Mouse (Mus musculus) telencephalon, adult 2 months (tissue): ENCODE measurements around the gene Gimap4.
A peak's percentile ranks its signal among the peaks of the same experiment; 100 is the strongest.
"Not testable (repeated sequence)": the region's sequence is repeated elsewhere in the genome, so short reads cannot be mapped to it uniquely, and the experiment has no call there.

Source experiments
- DNase-seq: peaks from one replicate; pipeline ENCODE4 v3.0.0-alpha.2; 2011; ENCODE audit warnings: low read depth, low spot score

Gene Gimap4

DNA sequence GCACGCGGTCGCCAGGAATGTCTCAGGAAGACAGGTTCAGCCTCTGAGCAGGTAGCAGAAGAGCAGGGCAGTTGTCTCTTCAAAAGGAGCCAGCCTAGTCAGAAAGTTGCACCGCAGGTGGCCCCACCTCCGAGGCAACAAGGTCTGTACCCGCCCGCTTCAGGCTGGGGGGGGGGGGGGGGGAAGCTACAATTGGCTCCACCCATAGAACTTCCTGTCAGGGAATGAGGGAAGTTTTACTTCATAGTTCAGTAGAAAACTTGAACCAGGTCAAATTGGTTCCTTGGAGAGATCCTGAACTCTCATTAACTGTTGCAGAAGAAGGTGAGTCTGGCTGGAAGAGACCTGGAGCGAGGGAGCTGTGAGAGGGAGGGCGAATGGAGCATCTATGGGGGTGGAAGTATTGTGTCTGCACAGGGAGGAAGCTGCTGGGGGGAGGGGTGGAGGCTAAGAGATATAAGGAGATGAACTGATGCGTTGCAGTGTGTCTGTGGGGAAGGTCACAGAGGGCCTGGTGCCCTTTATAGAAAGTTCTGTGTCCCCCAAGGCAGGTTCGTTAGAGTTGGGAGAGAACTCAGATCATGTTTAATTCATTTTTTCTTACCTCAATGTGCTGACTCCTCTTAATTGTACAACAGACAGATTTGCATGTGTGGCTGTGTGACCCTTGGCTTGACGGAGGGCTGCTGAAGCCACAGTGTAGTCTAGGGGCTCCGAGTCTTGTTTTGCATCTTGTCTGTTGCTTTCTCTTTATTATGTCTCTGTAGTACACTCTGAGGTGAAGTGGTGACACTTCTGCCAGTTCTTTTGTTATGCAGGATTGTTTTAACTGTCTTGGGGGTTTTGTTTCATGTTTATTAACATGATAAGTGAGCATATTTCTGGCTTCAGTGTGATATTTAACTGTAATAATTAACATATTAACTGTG, 8.2 kb upstream of the Gimap4 start, which contains the start of gene Gimap9:
Gimap9 (plus strand) TSS at position 199 of the 929 bp plus-strand sequence.
- no peak for DNase-seq

DNA sequence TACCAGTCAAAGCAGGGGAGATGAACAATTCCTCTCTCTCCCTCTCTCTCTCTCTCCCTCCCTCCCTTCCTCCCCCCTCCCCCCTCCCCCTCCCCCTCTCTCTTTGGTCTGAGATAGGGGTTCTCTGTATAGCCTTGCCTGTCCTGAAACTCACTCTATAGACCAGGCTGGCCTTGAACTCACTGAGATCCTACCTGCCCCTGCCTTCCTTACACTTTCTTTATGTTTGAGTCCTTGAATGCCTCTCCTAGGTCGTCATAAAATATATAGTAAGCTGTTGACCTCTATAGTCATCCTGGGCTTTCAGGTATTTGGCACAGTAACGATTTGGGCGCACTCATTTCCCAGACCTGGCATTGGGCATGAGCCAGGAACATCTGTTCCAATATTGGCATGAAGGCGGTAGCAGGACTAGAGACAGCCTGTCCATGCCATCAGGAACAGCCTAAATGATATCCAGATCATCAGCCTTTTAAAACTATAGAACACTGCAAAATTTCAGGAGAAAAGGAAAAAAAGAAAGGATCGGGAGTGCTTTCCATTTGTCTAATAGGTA, 7.4 kb upstream of the Gimap4 start:
- DNase-seq = no peak

DNA sequence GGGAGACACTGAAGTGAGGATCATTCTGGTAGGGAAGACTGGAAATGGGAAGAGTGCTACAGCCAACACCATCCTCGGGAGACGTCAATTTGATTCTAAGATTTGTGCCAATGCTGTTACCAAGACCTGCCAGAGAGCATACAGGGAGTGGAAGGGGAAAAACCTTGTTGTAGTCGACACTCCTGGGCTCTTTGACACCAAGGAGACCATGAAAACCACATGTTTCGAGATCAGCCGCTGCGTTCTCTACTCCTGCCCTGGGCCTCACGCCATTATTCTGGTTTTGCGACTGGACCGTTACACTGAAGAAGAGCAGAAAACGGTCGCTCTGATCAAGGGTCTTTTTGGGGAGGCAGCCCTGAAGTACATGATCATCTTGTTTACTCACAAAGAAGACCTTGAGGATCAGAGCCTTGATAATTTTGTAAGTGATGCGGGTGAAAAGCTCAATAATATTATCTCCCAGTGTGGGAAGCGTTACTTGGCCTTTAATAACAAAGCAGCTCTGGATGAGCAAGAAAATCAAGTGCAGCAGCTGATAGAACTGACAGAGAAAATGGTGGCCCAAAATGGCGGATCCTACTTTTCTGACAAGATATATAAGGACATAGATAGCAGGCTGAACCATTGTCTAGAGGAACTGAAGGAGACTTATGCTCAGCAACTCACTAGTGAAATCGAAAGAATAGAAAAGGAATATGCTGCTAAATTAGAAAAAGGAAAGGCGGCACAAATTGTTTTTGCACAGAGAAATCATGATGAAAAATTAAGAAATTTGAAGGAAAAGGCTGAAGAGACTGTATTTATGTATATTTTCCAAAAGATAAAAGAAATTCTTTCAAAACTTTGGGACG, 6.6 kb upstream of the Gimap4 start:
- DNase-seq = no peak

DNA sequence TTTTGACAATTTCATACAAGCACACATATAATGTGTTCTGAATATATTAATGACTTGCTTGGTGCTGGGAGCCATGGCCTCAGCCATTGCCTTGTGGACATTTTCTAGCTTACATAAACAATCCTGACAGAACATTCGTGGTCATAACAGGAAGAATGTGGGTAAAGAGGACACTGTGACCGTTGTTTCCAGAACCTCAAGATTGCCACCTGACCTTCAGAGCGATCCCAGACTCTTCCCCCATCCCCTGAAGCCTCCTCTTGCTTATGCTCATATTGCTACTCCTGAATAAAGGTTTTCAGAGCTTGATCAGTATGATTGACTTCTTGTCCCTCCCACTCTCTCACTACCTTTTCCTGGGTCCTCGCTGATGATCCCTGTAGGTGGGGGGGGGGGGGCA, 6.0 kb upstream of the Gimap4 start:
- no peak for DNase-seq

DNA sequence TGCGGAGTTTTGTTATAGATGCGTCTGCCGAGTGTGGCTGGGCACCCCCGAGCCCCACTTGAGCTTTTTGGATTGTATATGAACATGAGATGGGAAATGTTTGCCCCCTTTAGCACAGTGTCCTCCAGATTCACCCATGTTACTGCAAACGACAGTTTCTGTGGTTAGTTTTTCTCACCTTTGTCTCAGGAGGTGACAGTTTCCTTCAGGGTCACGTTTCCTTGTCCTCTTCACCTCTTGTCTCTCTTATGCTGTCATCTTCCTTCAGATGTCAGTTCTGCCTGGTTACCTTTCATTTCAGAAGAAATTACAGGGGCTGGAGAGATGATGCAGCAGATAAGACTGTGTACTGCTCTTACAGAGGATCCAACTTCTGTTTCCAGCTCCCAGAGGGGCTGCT, 4.6 kb upstream of the Gimap4 start:
- no peak for DNase-seq

DNA sequence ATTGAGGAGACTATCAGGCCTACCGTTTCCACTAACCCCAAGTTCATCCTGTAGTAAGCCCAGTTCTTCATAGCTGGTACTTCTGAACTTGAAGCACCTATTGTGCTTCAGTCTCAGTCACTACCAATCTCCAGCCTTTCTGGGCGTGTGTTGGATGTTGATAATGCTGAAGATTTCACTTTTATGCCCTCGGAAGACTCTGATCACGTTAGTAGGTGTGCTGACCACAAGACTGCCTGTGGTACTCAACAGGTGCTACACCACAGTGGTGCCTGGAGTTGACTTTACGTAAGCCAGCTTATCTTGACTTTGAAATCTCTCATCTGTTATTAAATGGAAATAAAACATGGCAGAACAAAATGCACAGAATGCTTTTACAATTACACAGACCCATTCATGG, 3.9 kb upstream of the Gimap4 start:
- DNase-seq = no peak

DNA sequence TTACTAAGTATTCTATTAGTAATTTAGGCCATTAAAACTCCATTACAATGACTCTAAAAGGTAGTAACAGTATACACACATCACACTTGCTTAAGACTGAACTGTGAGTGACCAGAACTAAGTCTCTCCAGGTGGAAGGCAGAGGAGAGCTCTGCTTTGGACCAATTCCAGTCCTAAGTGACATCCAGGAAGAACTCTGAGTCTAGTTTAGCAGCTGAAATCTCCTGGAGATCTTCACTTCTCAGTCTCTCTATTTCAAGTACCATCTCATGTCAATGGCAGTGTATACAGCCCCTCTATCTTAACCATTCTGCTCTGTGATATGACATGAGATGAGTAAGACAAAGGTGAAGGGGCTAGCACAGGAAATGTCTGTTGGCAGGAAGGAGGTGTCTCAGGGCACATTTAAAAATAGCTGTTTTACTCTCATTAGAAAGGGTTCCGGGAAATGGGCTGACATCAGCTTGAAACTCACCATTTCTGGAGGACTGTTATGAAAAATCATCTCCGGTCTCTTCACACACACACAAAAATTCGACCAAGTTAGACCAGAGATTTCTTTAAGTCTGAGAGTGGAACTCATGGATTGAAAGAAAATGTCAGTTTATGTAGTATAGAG, 2.8 kb upstream of the Gimap4 start:
- no peak for DNase-seq

DNA sequence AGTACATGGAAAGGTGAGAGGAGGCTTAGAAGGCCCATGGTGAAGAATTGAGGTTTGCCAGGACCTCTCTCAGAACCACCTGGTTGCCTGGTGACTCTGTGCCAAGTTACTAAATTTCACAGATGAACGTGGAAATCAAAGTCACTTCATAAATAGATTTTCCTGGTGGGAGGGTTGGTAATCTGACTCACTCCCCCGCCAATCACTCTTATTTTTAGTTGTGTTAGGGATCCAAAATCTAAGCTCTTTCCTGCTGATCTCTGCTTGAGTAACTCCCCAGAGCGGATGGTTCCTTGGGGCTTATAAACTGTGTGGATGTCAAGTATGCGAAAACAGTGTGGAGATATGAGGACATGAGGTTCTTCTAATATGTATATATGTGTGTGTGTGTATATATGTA, 2.1 kb upstream of the Gimap4 start:
- peak; percentile 24 for DNase-seq

DNA sequence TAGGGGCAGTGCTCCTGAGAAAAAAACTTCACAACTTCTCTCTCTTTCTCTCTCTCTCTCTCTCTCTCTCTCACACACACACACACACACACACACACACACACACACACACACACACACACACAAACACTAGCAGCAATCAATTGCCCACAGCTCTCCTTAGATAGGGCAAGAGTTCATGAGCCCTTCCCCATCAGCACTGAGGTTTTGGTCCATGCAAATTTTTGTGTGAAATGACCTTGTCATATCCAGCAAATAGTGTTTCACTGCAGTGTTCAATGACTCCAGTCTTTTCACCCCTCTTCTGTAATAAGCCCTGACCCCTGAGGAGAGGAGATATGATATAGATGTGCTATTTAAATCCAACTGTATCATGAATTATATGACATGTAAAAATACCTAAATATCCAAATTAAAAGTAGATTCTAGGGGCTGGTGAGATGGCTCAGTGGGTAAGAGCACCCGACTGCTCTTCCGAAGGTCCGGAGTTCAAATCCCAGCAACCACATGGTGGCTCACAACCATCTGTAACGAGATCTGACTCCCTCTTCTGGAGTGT, 1.0 kb upstream of the Gimap4 start:
- not testable (repeated sequence) for DNase-seq

DNA sequence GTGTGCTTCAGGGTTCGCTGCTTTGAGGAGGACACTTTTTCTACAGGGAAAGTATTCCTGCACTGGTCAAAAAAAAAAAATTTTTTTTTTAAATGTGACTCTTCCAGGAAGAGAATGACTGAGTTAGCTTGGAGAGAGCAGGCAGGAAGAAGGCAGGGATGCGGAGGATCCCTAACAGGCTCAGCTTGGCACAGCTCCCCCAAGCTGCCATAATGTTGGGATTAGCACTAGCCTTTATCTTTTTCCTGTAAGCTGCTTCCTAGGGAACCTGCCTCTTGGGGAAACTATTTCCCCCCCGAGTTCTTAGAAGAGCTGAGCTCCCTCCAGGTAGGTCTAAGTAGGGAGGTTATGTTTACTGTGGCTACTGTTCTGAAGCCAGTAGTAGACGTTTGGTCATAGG, 457 bp downstream of the Gimap4 start:
- DNase-seq = no peak

DNA sequence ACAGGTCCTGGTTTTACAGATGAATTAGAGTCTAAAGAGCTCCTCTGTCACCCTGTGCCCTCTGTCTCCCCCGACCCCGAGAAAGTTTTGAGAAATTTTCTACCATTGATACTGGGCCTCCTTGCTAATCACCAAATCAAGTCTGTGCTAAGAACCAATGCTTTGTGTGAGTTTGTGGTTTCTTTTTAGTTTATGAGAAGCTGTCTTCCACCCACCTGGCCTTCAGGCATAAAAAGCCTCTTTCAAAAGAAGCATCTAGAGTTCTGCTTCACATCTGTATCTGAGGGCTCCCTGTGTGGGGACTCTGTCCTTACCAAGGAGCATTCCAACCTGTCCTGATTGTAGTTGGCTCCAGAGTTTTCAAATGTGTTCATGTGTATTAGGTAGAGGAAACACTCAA, 902 bp downstream of the Gimap4 start:
- no peak for DNase-seq

DNA sequence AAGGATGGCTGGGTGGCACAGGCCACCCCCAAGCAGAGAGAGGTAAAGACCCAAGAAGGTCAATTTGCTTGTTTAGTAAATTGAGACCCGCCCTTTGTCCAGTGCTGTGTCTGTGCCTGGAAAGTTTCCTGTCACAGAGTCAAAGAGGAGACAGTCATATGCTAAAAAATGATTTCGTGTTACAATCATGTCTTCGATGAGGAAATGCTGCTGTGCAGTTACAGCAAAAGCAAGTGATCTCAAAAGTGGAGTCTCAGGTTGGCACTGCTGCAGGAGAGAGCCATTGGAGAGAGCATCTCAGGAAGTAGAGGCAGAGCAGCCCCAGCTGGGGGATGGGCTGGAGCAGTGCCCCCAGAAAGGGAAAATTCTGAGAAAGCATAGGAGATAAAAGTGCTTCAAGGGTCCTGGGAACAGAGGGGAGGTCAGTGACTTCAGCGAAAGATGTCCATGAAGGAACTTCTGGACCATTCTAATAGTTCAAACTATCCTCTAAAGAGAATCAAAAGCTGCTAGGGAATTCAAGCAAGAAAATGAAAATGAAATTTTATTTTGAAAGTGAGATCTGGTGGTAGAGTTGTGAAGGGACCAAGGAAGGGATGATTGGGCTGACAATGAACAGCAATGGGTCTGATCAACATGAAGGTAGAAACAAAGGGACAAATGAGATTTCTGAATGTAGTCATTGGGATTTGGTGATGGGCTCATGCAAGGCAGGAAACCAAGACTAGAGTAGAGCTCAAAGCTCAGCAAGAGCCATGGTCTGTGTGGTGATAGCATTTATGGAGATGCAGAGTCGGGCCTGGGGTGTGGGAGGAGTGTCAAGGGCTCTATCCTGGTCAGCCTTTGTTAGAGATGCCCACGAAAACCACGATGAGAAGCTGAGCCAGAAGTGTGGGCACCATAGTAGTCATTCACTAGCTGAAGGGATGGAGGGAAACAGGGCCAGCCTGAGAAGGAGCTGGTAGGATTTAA, 1.6 kb downstream of the Gimap4 start:
- DNase-seq = no peak

DNA sequence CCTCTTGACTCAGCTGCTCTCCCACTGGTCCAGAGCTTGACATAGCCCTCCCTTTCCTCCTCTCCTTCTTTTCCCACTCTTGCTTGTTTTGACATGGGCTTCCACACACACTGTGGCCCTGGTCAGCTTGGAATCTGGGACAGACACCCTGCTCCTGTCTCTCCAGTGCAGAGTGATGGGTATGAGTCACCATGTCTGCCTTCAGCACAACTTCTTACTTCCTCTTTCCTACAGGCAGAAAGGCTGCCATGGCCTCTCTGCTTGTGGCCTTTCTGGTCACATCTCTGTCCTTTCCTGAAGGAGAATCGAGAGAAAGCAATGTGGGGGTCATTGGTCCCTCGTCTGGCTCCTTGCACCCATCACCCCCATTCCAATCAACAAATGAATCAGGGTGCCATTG, 2.7 kb downstream of the Gimap4 start:
- no peak for DNase-seq

DNA sequence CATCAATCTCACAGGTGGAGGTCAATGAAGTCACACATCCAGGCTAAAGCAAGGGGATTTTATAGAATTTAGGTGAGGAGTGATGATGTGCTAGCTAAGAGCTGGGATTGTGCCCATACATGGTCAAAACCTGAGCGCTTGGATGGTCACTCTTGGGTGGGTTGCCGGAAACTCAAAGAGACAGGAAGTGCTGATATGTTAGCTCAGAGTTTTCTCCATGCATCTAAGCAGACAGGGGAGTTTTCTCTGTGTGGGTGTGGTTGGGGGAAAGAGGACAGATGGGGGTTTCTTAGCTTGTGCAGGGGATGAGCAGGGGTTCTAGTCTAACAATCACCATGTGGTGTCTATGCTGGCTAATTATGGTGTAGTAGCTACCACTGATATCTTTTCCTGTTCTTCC, 5.0 kb downstream of the Gimap4 start:
- no peak for DNase-seq

DNA sequence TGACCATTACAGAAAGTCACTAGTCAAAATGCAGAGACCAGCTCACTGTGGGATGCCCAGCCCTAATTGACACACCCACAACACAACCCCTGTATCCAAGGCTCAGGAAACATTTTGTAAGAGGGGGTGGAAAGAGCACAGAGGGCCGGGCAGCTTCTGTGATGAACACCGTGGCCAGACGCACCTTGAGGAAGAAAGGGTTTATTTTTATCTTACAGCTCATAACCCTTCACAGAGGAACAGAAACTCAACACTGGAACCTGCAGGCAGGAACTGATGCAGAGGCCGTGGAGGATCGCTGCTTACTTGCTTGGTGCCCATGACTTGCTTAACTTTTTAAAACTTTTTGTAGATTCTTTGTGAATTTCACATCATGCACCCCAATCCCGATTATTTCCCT, 8.6 kb downstream of the Gimap4 start:
- no peak for DNase-seq

DNA sequence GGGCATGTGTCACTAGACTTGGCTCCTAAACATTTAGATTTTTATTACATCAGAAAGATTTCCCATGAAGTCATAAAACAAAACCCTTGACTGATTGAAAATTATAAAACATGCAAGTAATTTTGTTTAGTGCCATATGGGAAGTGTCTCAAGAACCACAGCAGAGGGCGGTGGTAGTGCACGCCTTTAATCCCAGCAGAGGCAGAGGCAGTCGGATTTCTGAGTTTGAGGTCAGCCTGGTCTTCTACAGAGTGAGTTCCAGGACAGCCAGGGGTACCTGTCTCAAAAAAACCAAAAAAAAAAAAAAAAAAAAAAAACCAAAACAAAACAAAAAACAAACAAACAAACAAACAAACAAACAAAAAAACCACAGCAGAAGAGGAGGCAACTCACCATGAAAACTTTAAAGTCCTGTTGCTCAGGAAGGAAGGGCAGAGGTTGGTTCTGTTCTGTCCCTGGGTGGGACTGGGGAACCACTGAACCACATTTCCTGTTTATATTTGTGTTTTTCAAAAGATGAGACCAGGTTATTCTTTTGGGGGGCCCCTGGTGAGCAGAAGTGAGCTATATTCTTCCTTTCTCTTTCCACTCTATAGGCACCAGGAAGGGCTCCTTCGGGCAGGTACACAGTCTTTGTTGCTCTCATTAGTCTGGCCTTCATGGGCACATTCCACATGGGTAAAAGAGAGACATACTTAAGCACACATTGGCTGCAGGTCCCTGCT, 12.6 kb downstream of the Gimap4 start:
- no peak for DNase-seq

DNA sequence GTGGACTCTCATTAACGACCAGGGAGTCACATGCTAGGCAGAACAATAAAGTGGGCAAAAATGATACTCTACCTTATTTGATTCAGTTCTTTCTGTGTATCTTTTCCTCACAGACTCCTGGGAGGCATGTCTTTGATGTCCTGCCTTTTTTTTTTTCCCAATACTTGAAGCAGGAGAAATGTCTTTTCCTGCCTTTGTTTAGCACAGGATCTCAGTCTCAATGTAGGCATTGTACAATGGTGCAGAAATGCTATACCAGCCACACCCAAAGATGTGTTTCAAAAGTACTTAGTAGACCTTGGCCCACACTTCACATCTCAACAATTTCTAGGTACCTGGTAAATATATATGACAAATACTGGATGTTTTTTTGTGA, 13.2 kb downstream of the Gimap4 start:
- DNase-seq = no peak

DNA sequence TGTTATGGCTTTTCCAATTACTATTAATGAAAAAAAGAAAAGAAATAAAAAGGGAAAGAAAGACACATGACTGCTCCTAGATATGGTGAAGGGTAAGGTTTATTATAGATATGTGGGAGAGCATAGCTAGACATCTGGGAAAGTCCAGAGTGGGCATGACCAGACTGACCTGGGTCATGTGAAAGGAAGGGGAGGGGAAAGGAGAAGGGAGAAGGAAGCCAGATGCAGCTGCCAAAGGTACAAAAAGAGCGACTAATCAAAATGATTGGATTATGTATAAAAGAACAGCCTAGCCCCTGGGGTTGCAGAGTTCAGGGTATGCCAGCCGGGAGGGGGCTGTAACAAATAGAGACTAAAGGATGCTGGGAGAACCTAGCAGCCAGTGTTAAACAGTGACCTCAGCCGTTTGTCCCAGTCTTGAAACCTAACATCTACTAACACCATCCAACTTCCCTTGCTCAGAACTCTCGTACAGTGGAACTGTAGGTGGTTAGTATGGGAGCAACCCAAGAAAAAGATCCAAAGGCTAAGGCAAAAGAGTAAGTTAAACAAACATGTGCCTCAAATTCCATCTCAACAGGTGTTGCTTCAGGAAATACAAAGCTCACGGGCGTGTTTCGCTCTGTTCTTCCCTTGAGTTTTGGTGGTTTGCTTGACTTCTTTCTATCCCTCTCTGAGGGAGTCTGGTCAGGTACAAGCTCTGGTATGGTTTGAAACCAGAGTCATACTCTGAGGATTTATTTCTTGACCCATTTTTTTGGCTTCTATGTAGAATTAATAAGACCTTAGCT, 13.9 kb downstream of the Gimap4 start:
- no peak for DNase-seq

DNA sequence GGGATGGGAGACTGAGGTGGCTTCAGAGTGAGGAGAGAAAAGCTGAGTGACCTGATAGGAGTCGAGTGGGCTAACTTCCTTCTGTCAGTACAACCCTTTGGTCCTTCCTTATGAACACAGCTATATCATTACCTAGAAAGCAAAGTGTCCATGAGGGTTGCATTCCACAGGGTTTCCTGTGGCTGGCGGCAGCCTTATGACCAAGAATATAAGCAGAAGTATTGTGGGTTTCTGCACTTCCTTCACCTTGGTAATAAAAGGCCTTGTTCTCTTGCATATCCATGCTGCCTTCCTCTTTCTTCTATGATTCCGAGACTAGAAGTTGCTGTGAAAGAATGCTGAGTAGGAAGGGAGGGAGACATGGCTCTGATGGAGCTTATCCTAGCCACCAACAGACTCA, 14.5 kb downstream of the Gimap4 start:
- DNase-seq = no peak
